Mouse (Mus musculus) C2C12 (cell line): ENCODE results near the gene Parpbp.

Experiments used
- CTCF ChIP-seq: IDR thresholded peaks from one replicate; pipeline ENCODE4 v1.5.1; 2011; ENCODE audit not compliant: control insufficient read depth, insufficient read depth, insufficient read length
- MAX ChIP-seq: IDR thresholded peaks from one replicate; pipeline ENCODE4 v1.6.1; 2011; ENCODE audit warnings: mild to moderate bottlenecking, control low read depth
- MYOD1 ChIP-seq: IDR thresholded peaks from one replicate; pipeline ENCODE4 v1.6.1; 2011; ENCODE audit warnings: low read depth; ENCODE audit not compliant: control insufficient read depth, insufficient read length
- MYOG ChIP-seq: IDR thresholded peaks from one replicate; pipeline ENCODE4 v1.6.1; 2011; ENCODE audit not compliant: control insufficient read depth, insufficient read length; ENCODE audit errors: extremely low read depth
- USF1 ChIP-seq: IDR thresholded peaks from one replicate; pipeline ENCODE4 v1.6.1; 2011; ENCODE audit warnings: low read depth, mild to moderate bottlenecking, control low read depth, moderate library complexity

- TF ChIP-seq CTCF, result no peak
- no peak for TF ChIP-seq MYOD1
- no peak for TF ChIP-seq MAX
- no peak for TF ChIP-seq MYOG
- no peak for TF ChIP-seq USF1
Measured at GRCm38 (mm10) chr10:88106169-88106568, 40.6 kb downstream of the Parpbp start.
